Mouse (Mus musculus): ENCODE measurements around the gene Olfr62. TPM values are rescaled to one million over a fixed set of nuclear protein-coding genes. Genes with fewer than 3 reads are reported as not detected.

Olfr62 gene
- polyA plus RNA-seq (2012): not detected in 2 replicates

GRCm38 (mm10) chr4:118658652-118659051 lies at the start of gene Olfr62:
Olfr62 (plus strand) TSS chr4:118658952.

GRCm38 (mm10) chr4:118620279-118620966 lies 38.3 kb upstream of the Olfr62 start, which contains the start of the genes Cfap57 and Ebna1bp2:
Cfap57 (minus strand) TSS chr4:118620777.
Ebna1bp2 (plus strand) TSS chr4:118620799.

GRCm38 (mm10) chr4:118692412-118692973 lies 33.7 kb downstream of the Olfr62 start, which contains the start of gene Olfr1342:
Olfr1342 (minus strand) TSS chr4:118692756.

DNA sequence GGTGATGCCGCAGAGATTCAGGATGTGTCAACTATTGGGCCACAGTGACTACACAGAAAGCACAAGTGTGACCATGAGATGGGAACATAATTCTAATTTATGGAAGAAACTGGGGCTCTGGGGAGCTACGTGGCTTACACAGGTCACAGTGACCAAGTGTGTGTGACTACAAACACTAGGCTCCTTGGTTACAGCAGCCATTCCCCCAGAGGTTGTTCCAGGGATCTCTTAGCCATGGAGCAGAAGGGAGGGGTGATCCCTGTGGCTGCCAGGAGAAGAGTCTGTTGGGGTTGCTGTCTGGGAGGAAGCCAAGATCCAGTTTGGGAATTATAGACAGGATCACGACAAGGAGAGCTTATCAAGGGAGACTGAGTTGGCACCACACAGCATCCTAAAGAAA lies 44.5 kb downstream of the Olfr62 start, which contains the start of gene Olfr1341:
Olfr1341 (plus strand) TSS at position 301 of the 400 bp plus-strand sequence.

Other genes starting within 250 kb of the Olfr62 start
- gene Szt2, start 249.7 kb upstream of the Olfr62 start, polyA plus RNA-seq (2012): 62.9 and 83.0 TPM in 2 replicates
- gene Med8, start 249.6 kb upstream of the Olfr62 start, polyA plus RNA-seq (2012): 21.4 and 25.8 TPM in 2 replicates
- gene Elovl1, start 230.9 kb upstream of the Olfr62 start, polyA plus RNA-seq (2012): 65.0 and 83.4 TPM in 2 replicates
- gene Cdc20, start 221.6 kb upstream of the Olfr62 start, polyA plus RNA-seq (2012): 93.6 and 123 TPM in 2 replicates
- 21.8 and 37.2 TPM in 2 replicates for gene Mpl, start 201.4 kb upstream of the Olfr62 start, polyA plus RNA-seq (2012)
- 19.4 and 28.6 TPM in 2 replicates for gene Tie1, start 168.9 kb upstream of the Olfr62 start, polyA plus RNA-seq (2012)
- gene 2610528J11Rik, start 132.0 kb upstream of the Olfr62 start, polyA plus RNA-seq (2012): 0.40 and 0.70 TPM in 2 replicates
- gene Tmem125, start 114.9 kb upstream of the Olfr62 start, polyA plus RNA-seq (2012): 0.21 and 0.51 TPM in 2 replicates
- gene Cfap57, start 38.2 kb upstream of the Olfr62 start, polyA plus RNA-seq (2012): 0.15 and 0.48 TPM in 2 replicates
- gene Ebna1bp2, start 38.2 kb upstream of the Olfr62 start, polyA plus RNA-seq (2012): 22.2 and 32.5 TPM in 2 replicates
- not detected in 2 replicates for gene Olfr1342, start 33.8 kb downstream of the Olfr62 start, polyA plus RNA-seq (2012)
- not detected in 2 replicates for gene Olfr1341, start 44.6 kb downstream of the Olfr62 start, polyA plus RNA-seq (2012)
- not detected in 2 replicates for gene Olfr1340, start 61.2 kb downstream of the Olfr62 start, polyA plus RNA-seq (2012)
- gene Olfr1339, start 73.2 kb downstream of the Olfr62 start, polyA plus RNA-seq (2012): not detected in 2 replicates
- gene Olfr1338, start 99.8 kb downstream of the Olfr62 start, polyA plus RNA-seq (2012): 0.02 TPM in 1 of 2 replicates, not detected in the other
- gene Olfr1337, start 123.6 kb downstream of the Olfr62 start, polyA plus RNA-seq (2012): not detected in 2 replicates
- not detected in 2 replicates for gene Olfr1335, start 151.0 kb downstream of the Olfr62 start, polyA plus RNA-seq (2012)
- gene Olfr1333, start 177.3 kb downstream of the Olfr62 start, polyA plus RNA-seq (2012): not detected in 2 replicates
- gene Olfr1331, start 205.7 kb downstream of the Olfr62 start, polyA plus RNA-seq (2012): not detected in 2 replicates
- gene Olfr1330, start 229.6 kb downstream of the Olfr62 start, polyA plus RNA-seq (2012): not detected in 2 replicates